Mouse (Mus musculus) retina, embryonic 14.5 days (tissue): Measurements from ENCODE around the gene Prelp.
A peak's percentile ranks its signal among the peaks of the same experiment; 100 is the strongest.

Experiments
- DNase-seq: peaks from one replicate; pipeline ENCODE4 v3.0.0-alpha.2; 2015; ENCODE audit warnings: low spot score

Prelp gene

DNA sequence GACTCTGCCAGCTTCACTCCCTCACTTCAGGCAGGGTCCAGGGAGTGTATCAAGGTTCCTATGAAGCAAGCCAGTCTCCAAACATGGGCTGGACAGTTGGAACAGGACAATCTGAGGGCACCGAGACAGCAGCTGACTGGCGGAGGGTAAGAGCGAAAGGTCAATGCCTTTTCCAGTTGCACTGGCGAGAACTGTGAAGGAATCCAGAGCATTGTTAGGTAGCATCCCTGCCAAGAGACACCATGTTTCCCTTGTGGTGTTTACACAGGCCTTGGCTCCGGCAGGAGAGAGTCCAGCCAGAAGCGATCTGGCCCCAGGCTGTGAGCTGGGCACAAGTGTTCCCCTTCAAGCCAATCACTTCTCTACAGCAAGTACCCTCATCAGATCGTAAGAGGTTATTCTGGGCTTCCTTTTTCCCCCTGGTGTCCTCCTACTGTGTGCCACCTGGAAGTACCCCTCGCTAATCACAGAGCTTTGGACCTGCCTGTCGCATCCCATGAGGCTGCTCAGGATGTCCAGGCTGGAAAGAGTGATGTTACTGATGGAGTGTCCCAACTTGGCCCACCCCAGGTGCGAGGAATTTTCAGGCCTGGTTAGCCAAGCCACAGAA is 13.2 kb upstream of the Prelp start:
- DNase-seq = no peak

DNA sequence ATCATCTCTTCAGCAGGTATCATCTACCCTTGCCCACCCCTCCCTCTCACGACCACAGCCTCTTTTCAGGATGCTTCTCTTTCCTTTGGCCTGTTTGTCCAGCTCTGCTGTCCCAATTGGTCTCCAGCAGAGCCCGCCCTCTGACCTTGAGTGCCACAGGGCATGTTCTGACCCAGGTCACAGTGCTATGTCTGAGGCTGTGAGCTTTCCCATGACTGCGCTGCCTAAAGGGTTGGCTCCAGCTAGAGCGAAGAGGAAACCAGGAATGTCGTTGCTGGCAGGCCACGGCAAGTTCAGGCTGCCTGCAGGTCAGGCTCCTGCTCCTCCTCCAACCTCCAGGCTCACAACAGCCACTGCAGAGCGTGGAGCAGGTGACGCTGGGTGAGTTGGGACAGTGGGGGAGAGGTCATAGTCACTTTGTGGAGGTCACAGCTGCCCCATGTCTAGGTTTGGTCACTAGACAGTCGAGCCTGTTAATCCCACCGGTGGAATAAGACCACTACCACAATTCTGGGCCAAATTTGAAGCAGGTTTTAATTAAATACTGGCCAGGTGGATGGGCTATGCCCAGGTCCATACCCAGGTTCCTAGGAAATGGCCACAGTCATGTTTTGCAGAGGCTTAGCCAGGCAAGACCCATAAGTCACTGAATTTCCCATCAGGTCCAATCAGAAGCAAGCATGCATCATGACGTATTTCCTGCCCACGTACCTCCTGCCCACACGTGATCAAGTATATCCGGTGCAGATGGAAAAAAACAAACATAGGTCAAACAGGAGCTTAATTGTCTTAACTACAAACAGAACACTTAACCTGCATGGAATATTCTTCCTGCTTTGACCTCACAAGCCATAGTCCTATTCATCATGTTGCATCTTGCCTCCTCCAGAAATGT is 12.3 kb upstream of the Prelp start:
- DNase-seq = no peak

DNA sequence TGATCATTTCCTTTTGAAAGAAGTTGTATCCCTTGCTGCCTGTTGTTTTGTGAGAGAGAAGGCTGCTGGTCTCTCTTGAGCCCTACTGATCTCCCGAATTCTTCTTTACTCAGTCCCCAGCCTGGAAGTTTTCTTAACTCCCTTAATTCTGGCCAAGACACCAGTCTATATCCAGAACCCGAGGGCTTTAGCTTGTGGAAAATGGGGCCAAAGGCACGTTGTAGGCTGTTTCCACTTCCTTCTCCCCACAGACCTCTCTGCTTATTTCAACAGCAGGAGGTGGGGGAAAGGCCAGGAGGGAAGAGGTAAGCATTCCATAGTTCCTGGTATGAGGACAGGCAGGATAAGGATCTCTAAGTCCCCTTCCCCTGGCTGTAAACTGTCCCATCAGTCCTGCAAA is 8.8 kb upstream of the Prelp start:
- DNase-seq = no peak

DNA sequence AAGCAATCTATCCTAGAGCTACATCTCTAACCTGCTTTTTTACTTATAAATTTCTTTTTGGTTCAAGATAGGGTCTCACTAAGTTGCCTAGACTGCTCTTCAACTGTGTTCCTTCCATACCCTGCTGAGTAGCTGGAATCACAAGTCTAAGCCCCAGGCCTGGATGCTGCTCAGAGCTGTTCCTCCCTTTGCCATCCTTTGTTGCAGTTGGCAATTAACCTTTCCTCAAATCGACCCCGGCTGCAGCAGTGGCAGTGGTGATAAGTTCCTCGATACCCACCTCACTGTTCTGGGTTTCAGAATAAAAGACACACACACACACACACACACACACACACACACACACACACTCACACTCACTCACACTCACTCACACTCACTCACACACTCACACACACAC is 4.0 kb upstream of the Prelp start:
- no peak for DNase-seq

DNA sequence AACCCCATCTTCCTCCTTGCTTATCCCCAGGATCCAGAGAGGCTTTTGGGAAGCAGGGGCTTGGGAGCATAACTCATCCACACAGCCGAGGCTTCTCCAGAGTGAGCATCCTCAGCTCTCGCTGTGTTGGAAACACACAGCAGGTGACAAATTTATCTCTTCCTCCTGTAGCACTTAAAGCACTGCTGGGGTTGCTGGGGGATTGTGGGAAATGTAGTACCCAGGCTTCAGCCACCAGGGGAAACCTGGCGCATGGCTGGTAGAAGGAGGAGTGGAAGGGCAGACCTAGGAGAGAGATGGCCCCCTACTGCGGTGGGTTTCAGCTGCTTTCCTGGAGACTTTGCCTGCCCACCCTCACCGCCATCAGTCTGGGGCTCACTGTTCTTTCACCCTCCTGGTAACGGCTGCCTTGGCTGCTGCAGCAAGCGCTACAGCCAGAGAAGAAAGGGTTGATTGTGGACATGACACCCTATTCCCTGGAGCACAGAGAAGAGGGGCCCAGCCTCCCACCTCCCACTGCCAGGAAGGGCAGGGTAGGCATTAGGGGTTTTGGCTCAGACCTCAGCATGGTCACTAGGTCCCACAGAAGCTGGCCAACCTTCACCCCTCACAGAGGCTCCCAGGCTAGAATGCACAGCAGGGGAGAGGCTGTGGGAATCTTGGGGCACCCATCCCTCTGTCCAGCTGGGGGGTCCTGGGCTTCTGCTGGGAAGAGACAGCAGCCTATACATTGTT is 3.1 kb upstream of the Prelp start:
- peak; percentile 62 for DNase-seq

DNA sequence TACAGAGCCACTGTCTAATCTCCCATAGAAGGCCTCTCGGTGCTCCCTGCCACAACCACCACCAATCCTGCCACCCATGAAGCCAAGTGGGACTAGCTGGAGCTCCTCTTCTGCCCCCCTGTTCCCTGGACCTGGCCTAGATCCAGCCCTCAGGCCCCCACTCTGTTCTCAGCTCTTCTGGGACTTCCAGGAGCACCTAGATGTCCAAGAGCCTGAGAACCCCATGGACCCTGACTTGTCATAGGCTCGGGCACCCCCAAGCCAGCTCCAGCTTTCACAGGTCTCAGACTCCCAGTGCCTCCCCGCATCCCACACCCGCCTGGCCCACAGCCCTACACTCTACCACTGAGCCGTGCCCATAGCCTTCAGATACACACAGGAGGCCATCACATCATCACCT is 1.9 kb upstream of the Prelp start:
- no peak for DNase-seq

DNA sequence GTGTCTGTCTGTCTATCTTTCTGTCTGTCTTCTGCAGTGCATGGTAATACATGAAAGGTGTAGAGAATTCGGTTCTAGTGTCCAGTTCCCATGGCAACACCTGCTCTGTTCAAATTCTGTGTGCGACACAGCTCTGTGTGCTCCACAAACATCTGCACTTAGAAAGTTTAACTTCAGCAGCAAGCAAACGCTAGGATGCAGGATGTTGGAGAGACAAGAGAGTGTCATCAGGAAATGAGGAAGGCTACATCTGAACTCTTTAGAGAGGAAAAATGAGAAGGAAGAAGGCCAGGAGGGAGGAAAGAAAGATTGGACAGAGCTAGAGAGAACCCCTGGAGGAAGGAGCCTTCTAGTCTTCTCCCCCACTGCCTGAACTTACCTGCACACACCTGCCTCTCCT is 338 bp downstream of the Prelp start:
- DNase-seq = no peak

DNA sequence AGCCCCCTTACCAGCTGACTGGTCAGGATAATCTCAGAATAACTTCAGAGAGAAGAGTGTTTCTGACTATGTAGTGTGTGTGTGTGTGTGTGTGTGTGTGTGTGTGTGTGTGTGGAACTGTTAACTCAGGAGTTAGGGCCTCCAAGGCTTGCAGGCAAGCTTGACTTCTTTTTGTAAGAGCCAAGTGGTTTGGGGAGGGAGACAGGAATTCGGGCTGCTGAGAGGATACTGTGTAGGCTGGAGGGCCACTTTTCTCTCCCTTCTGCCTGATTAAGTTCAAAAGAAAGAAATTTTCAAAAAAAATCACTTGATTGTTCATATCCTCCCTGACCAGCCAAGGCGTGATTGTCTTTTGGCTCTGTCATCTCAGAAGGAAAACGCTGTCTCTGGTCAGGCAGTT is 813 bp downstream of the Prelp start:
- peak; percentile 47 for DNase-seq

DNA sequence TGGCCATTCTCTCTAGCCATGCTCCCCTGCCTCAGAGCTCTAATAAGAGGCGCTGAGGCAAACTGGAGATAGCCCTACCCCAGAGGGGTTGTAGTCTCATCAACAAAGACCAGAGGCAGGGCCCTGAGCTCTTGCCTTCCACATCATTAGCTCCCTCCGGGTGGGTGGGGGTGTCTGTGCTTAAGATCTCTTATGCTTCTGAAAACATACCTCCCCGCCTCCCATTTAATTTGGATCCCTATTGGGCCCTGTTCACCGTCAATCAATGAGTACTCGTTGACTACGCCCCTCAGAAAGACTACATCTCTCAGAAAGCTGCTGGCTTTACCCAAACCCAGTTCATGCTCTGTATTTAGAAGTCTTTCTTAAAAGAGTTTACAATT is 3.1 kb downstream of the Prelp start:
- no peak for DNase-seq

DNA sequence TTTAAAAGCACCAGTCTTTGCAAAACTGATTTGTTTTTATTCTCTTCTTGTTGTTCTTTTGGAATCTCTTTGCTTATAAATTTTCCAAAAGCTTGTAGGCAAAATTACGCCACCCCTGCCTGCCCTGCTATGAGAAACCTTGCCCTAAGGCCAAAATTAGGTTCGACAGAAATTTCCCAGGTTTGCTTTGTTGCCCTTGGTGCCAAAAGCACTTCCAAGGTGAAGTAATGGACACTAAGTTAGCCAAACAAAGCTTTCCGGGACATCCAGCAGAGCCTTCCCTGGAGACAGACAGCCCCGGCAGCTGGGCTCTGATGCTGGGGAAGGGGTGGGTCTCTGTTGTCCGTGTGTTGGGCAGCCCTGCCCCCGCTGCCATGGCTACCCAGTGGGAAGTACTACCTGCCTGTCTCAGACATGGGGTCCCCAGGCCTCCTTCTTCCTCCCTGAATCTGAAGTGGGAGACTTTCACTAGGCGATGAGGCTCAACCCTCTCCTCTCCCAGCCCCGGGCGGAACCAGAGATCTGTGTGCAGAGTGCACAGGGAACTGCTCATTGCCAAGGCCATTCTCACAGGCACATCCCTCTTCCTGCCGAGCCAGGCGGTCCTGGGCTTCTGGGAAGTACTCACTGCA is 3.6 kb downstream of the Prelp start:
- no peak for DNase-seq

DNA sequence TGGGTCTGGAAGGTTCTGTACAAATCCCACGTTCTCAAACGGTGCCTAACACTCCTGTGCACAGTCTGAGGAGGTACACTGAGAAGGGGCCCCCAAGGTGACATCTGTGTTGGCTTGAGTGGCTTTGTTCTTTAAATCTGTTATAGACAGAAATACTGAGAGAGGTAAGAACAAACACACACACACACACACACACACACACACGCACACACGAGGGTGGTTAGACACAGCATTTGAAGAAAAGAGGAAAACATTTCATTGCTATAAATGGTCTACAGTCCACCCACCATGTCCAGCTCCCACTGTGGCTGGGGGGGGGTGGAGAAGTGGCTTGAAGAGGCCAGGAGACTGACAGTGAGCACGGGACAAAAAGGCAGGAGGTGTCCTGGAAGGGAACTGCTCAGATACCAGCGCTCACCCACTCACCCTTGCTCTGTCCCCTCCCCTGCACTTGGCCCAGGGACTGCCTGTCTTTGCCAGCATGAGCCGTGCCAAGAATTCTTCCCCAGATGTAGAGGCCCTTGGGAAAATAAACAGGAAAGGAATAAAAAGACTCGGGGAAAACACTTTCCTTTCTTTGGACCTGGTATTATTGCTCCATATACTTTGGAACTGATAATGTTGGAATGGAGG is 5.4 kb downstream of the Prelp start:
- no peak for DNase-seq

DNA sequence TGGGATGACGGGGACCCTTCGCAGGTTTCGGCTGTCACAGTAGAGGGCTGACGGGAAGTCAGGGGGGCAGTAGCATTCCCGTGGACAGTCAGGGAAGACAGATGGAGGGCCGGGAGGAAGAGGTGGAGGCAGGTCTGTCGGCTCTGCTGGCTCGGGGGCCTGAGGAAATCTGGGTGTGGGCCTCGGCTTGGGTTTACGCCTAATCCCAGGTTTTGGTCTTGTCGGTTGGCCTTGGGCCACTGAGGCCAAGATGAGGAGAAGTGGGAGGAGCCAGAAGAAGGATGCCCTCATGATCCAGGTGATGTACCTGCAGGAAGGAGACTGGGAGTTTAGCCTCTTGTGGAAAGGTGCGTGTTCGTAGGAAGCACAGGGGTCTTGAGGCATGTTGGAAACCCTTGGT is 6.1 kb downstream of the Prelp start:
- no peak for DNase-seq

DNA sequence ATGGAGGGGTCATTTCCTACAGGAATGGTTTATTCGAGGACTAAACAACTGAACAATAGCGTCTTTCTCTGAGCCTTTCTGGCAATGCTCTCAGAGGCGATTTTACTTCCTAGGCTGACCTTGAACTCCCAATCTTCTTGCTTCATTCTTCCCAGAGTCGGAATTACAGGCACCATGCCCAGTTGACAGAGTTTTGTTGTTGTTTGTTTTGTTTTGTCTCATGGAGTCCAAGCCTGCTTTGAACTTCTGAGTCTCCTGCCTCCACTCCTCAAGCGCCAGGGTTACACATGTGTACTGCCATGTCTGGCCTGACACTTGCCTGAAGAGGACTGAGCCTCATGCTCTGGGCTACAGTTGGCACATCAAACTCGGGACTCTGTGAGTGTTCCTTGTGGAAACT is 8.2 kb downstream of the Prelp start:
- no peak for DNase-seq

DNA sequence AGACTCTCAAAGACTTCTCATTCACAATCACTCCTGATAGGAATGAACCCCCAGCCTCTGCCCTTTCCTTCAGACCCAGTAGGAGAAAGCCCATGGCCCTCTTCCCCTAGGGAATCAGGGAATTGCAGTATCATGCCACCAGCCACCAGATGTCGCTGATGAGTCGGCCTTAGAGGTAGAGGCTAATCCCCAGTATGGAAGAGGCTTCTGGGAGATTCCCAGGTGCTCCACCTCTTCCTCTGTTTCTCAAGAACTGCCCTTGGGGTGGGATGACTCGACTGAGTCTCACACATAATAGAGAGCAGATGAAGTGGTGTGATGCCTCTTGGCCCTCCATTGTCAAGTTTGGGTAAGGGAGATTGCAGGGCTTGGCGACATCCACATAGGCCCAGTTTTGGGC is 9.8 kb downstream of the Prelp start:
- peak; percentile 90 for DNase-seq

DNA sequence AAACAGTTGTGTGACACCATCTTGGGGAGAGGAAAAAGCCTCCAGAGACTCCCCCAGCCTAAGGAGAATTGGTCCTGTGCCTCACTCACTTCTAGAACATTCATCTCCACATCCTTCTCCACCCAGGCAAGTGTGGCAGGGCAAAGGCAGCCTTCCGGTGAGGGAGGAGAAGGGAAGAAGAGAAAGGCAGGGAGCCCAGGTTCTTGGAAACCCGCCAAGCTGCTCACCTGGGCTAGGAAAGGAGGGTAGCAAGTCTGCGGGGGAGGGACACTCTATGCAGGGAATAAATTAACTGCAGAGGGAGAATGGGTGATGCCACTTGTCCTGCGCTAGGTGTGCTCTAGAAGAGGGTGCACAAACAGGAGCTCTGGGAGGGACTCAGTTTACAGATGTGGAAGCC is 10.2 kb downstream of the Prelp start:
- DNase-seq = no peak

DNA sequence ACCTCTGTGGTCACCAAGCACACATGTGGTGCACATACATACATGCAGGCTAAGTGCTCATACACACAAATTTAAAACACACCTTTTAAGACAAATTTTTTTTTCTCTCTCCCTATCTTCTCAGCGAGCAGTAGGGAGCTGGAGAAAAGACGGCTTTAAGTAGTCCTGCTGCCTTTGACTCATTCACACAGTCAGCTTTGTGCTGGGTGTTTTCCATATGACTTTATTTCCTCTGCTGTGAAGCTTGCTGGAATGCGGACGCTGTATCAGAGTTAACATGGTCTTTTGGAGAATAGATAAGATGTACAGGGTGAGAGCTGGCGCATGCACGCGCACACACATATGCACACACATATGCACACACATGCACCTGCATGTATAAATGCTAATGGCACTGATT is 11.1 kb downstream of the Prelp start:
- no peak for DNase-seq

DNA sequence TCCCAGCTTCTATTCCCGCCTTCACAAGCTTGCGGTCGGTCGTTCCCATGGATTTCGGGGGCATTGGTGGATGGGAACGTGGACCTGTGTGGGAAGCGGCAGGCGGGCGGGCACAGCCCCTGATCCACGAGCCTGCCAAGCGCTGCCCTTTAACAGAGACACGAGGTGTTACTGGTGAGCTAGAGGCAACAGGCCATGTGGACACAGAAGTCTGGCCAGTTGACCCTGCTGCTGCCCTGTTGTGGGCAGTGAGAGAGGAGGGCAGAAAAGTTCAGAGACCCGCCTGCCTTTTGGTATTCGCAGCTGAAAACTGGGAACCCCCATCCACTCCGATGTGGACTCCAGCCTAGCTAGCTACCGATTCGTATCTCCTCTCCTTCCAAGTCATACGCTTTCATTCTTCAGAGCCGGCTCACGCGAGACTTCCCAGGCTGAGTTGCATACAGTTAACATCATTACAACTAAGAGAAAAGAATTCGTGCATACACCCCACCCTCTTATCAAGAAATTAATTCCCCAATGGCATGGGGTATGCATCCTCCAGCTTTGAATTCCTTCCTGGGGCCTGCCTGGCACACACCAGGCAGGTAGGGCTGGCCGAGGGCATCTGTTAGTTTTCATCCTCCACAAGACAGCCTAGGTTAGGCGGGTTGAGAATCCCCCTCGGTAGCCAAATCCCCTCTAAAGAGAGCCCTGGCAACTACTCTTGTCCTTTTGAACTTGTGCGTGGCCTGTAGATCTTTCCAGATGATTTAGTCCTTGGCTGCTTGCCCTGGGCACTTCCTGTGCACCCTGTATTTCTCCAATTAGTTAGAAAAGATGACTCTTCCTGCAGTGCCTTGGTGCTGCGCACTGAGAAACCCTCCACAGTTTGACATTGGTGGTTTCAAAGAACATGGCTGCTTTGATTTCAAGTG is 12.3 kb downstream of the Prelp start:
- peak; percentile 49 for DNase-seq

DNA sequence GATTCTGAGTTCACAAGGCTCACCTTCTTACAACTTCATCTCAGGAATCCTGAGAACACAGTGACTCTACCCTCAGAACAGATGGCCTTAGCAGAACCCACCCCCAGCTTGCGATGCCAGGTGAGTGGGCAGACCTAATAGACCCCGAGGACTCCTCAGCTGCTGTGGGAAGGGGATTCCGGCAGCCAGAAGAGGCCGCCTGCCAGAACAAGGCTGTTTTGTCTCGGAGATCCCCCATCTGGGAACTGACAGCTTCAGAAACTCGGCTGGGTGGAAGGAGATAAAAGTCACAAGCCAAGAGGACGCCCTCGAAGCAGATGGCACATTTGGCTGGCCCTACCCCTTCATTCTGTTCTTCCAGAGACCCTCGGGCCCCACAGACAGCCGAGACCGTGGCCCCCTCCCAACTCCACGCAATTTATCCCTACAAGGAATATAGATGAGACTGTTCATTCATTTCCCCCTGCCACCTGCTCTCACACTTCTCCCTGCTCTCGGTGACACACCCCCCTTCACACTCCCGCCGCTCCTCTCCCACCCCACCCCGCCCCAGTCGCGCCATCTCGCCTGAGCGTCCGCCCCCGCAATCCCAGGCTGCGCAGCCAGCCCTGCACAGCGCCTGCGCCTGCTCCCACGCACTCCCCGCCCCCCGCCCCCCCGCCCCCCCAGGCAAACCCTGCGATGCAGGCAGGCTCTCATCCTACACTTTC is 13.1 kb downstream of the Prelp start, which contains the start of gene Optc:
TSS of gene Optc (minus strand) at position 51 of the 710 bp plus-strand sequence.
- peak; percentile 62 for DNase-seq

DNA sequence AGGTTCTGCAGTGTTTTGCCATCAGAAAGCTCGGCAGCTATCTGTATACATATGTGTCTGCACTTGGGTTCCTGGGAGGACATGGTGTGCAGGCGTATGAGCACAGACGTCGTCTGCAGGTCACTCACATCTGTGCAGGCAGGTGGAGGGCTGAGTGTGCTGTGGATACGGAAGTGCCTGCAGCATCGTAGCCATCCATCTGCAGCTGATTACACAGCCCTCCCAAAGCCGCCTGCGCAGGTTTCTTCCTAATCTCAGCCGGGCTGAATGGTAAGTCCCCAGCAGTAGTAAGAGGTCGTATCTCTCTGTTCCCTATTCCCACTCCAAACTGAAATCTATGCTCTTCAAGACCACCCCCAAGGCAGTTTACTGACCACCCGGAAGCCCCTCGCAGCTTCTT is 14.8 kb downstream of the Prelp start:
- DNase-seq = no peak

DNA sequence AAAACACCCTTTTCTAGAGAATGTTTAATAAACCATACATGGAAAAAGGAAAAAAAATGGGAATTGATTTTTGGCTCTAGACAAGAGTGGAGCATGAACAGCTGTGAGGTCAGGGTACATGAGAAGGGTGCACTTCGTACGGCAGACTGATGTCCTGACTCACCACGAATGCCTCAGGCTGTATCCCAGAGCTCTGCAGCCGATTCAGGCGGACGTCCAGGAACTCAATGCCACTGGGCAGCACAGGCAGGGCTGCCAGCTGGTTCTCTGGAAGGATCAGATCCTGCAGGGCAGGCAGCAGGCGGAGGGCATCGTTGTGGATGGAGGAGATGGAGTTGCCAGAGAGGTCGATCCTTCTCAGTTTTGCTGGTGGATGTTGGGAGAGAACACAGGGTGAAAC is 20.4 kb downstream of the Prelp start:
- no peak for DNase-seq
